Comparison of ENCODE assay signal across 8 mouse cellular contexts in genomic region chr1:191224981-191225703, GRCm38 (mm10). TPM values are rescaled to one million over a fixed set of nuclear protein-coding genes. Genes with fewer than 3 reads are reported as not detected.
DNase-seq lines count a peak whose midpoint lies in the region; ATAC-seq lines count a peak whose summit lies in the region.

No protein-coding gene starts in this region.

- ATAC-seq in kidney, embryonic 16.5 days (ENCODE audit: low FRiP score, low TSS enrichment): no peak
- ATAC-seq in activated CD4-positive, CD25-positive, alpha-beta regulatory T cell, adult 4 months: peak; percentile 88
- peak; percentile 2; the same call in 1 of the 2 replicates for ATAC-seq in forebrain, embryonic 16.5 days
- ATAC-seq in limb, embryonic 13.5 days (ENCODE audit: low FRiP score, low read depth): no peak; the same call in 1 of the 2 replicates
- peak; percentile 1; the same call in 1 of the 2 replicates for ATAC-seq in neural tube, embryonic 14.5 days (ENCODE audit: low read depth)

- H3K9me3 ChIP-seq in kidney, embryonic 16.5 days (ENCODE audit: low read length): no peaks in the 10 kb centered on the region
- H3K9me3 ChIP-seq in forebrain, embryonic 16.5 days (ENCODE audit: control insufficient read depth, low read length): no peaks in the 10 kb centered on the region
- H3K9me3 ChIP-seq in limb, embryonic 13.5 days: no peaks in the 10 kb centered on the region
- no peaks in the 10 kb centered on the region for H3K9me3 ChIP-seq in neural tube, embryonic 14.5 days (ENCODE audit: control insufficient read depth, low read length)

- WGBS in kidney, embryonic 16.5 days: 36% methylated on average over 9 of the region's 9 CpGs
- 55% methylated on average over 9 of the region's 9 CpGs for WGBS in forebrain, embryonic 16.5 days
- 42% methylated on average over 9 of the region's 9 CpGs for WGBS in limb, embryonic 13.5 days
- WGBS in neural tube, embryonic 14.5 days: 52% methylated on average over 9 of the region's 9 CpGs

- DNase-seq in kidney, adult 9 months: no peak
- no peak for DNase-seq in spleen, postnatal 36 days (ENCODE audit: low spot score in 2 of 2)
- no peak for DNase-seq in layer of hippocampus, postnatal 36 days

- H3K4me2 ChIP-seq in kidney, embryonic 16.5 days (replicated peaks; ENCODE audit: low read depth, low read length): peak overlapping the region; percentile 97
- H3K4me2 ChIP-seq in forebrain, embryonic 16.5 days (ENCODE audit: low read length): peak overlapping the region; percentile 92
- peak overlapping the region; percentile 84 for H3K4me2 ChIP-seq in limb, embryonic 13.5 days (replicated peaks)
- peak overlapping the region; percentile 94 for H3K4me2 ChIP-seq in neural tube, embryonic 14.5 days (ENCODE audit: low read depth, low read length)

- no peaks in the 10 kb centered on the region for H3K36me3 ChIP-seq in kidney, embryonic 16.5 days (ENCODE audit: insufficient read depth, low read length)
- no peaks in the 10 kb centered on the region for H3K36me3 ChIP-seq in forebrain, embryonic 16.5 days (ENCODE audit: control insufficient read depth, insufficient read depth)
- H3K36me3 ChIP-seq in limb, embryonic 13.5 days: no peaks in the 10 kb centered on the region
- no peaks in the 10 kb centered on the region for H3K36me3 ChIP-seq in neural tube, embryonic 14.5 days (ENCODE audit: control insufficient read depth, insufficient read depth, low read length)

- H3K27me3 ChIP-seq in kidney, embryonic 16.5 days (ENCODE audit: insufficient read depth, low read length): no peaks in the 10 kb centered on the region
- no peaks in the 10 kb centered on the region for H3K27me3 ChIP-seq in forebrain, embryonic 16.5 days (replicated peaks; ENCODE audit: control insufficient read depth, insufficient read depth, low read length)
- no peaks in the 10 kb centered on the region for H3K27me3 ChIP-seq in limb, embryonic 13.5 days
- no peaks in the 10 kb centered on the region for H3K27me3 ChIP-seq in neural tube, embryonic 14.5 days (ENCODE audit: control insufficient read depth, insufficient read depth, low read length)

- peak overlapping the region; percentile 85 for H3K4me3 ChIP-seq in kidney, embryonic 16.5 days (ENCODE audit: low read length)
- peak overlapping the region; percentile 90 for H3K4me3 ChIP-seq in forebrain, embryonic 16.5 days (replicated peaks; ENCODE audit: low read length)
- peak overlapping the region; percentile 80 for H3K4me3 ChIP-seq in limb, embryonic 13.5 days
- peak overlapping the region; percentile 65 for H3K4me3 ChIP-seq in neural tube, embryonic 14.5 days (ENCODE audit: low read depth, low read length)

- peaks cover 13% of the 10 kb centered on the region for H3K4me1 ChIP-seq in kidney, embryonic 16.5 days (ENCODE audit: insufficient read depth, low read length)
- peaks cover 13% of the 10 kb centered on the region for H3K4me1 ChIP-seq in forebrain, embryonic 16.5 days (replicated peaks; ENCODE audit: control insufficient read depth, insufficient read depth, low read length)
- peaks cover 13% of the 10 kb centered on the region for H3K4me1 ChIP-seq in limb, embryonic 13.5 days
- peaks cover 10% of the 10 kb centered on the region for H3K4me1 ChIP-seq in neural tube, embryonic 14.5 days (ENCODE audit: control insufficient read depth, insufficient read depth, low read length)

- H3K27ac ChIP-seq in kidney, embryonic 16.5 days (ENCODE audit: low read length): 0 out of 2 replicates have a peak overlapping the region, but pooled peaks have one; percentile 77
- no peak overlapping the region for H3K27ac ChIP-seq in forebrain, embryonic 16.5 days (ENCODE audit: low read length)
- H3K27ac ChIP-seq in limb, embryonic 13.5 days: no peak overlapping the region
- H3K27ac ChIP-seq in neural tube, embryonic 14.5 days (ENCODE audit: low read depth, low read length): no peak overlapping the region

- peak overlapping the region; percentile 87 for H3K9ac ChIP-seq in kidney, embryonic 16.5 days (replicated peaks; ENCODE audit: low read length)
- H3K9ac ChIP-seq in forebrain, embryonic 16.5 days (replicated peaks; ENCODE audit: low read depth, low read length): peak overlapping the region; percentile 88
- H3K9ac ChIP-seq in limb, embryonic 13.5 days: peak overlapping the region; percentile 84
- H3K9ac ChIP-seq in neural tube, embryonic 14.5 days (replicated peaks; ENCODE audit: low read depth, low read length): peak overlapping the region; percentile 74

RNA-seq across cellular contexts. Expression of gene Atf3, which starts 7.3 kb away (rescaled TPM):
- polyA plus RNA-seq in kidney, embryonic 16.5 days (2015; fragmentation: Nextera tagmentation; extraction: Ambion mirVana): 4.1 and 4.4 TPM in 2 replicates
- not detected for polyA plus RNA-seq in activated CD4-positive, CD25-positive, alpha-beta regulatory T cell, adult 4 months (2017; shearing (Covaris generic))
- polyA plus RNA-seq in forebrain, embryonic 16.5 days (2015; fragmentation: Nextera tagmentation; extraction: Ambion mirVana): 0.80 and 0.95 TPM in 2 replicates
- polyA plus RNA-seq in limb, embryonic 13.5 days (2015; fragmentation: Nextera tagmentation; extraction: Ambion mirVana): 4.2 and 4.3 TPM in 2 replicates
- 0.66 and 1.7 TPM in 2 replicates for polyA plus RNA-seq in neural tube, embryonic 14.5 days (2014; fragmentation: Nextera tagmentation; extraction: Ambion mirVana)
- total RNA-seq in layer of hippocampus, postnatal 36 days (2021): 1 to 10 TPM; 1.2 to 1.4 TPM

Comparison
In these comparisons a context has a peak if more than half of its experiments do, and no peak if none do; other contexts are left out.
1. ATAC-seq: peak in activated CD4-positive, CD25-positive, alpha-beta regulatory T cell, adult 4 months (single experiment), forebrain, embryonic 16.5 days (single experiment) and neural tube, embryonic 14.5 days (single experiment); none in kidney, embryonic 16.5 days (single experiment) and limb, embryonic 13.5 days (single experiment).
2. Peak in every context shown above with its lines, with median percentiles within 50 percentile points of each other: H3K4me2 ChIP-seq, H3K4me3 ChIP-seq and H3K9ac ChIP-seq.